Mouse (Mus musculus) embryonic fibroblast, embryonic 13.5 days (primary cell): ENCODE data around the gene Vmn1r210. TPM values are rescaled to one million over a fixed set of nuclear protein-coding genes. Genes with fewer than 3 reads are reported as not detected.
"Not testable (repeated sequence)": the region's sequence is repeated elsewhere in the genome, so short reads cannot be mapped to it uniquely, and the experiment has no call there.

Experiments
- H3K27ac ChIP-seq: 2 replicates; pipeline ENCODE4 v1.5.1; 2012; ENCODE audit warnings: low read length, control low read depth, inconsistent platforms; ENCODE audit not compliant: insufficient read depth
- H3K4me1 ChIP-seq: 2 replicates; pipeline ENCODE4 v1.6.1; 2011; ENCODE audit warnings: low read length; ENCODE audit not compliant: control insufficient read depth, insufficient read depth
- H3K4me3 ChIP-seq: 2 replicates; pipeline ENCODE4 v1.5.1; 2011; ENCODE audit warnings: mild to moderate bottlenecking, control low read depth, low read length; ENCODE audit not compliant: insufficient read depth
- CTCF ChIP-seq: IDR thresholded peaks from 2 replicates; pipeline ENCODE4 v1.5.1; 2011; ENCODE audit warnings: mild to moderate bottlenecking, control low read depth, low read length, moderate library complexity, borderline replicate concordance; ENCODE audit not compliant: insufficient read depth
- POLR2A ChIP-seq: IDR thresholded peaks from 2 replicates; pipeline ENCODE4 v1.6.1; 2011; ENCODE audit warnings: low read depth, mild to moderate bottlenecking, control low read depth, low read length, moderate library complexity
- polyA plus RNA-seq: library from polyadenylated mRNA; stranded (reverse); fragments of >200 nt; gene quantifications from 2 replicates; pipeline ENCODE4 v1.2.4, GENCODE M21; 2011; ENCODE audit warnings: low read depth; ENCODE audit not compliant: missing spikeins, insufficient read length

The Vmn1r210 gene
- not detected in 2 replicates for polyA plus RNA-seq

- no peak within 1 kb of the TSS; the same call in 1 of the 2 replicates for H3K27ac ChIP-seq
- no peak within 1 kb of the TSS for H3K4me3 ChIP-seq
- peaks cover 9% of the 10 kb centered on the region for H3K4me1 ChIP-seq
- TF ChIP-seq POLR2A = no peak
- TF ChIP-seq CTCF = no peak
These were observed at the start of gene Vmn1r210 for GRCm38 (mm10) chr13:22831248-22831647. Gene Vmn1r210 (minus strand): TSS chr13:22831348.

- no peak overlapping the region for H3K27ac ChIP-seq
- no peak overlapping the region for H3K4me3 ChIP-seq
- TF ChIP-seq CTCF (no peak), POLR2A (no peak)
- no peaks in the 10 kb centered on the region for H3K4me1 ChIP-seq
These were observed 48.1 kb upstream of the Vmn1r210 start for GRCm38 (mm10) chr13:22879257-22879656.

DNA sequence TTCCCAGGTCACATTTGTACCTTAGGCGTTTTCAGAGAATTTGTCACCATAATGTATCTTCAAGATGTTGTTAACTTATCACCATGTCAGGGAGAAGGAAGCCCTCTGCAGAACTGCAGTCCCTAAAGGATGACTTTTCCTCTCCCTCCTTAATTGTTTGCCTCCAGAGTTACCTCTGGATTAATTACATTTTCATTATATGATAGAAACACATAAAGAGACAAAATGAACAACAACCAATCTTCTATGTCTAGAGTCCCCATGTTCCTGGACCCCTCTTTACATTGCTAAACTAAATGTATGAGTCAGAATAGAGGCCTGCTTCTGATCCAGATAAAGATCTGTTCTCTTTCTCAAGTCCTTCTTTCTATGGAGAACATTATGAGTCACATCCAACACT, 26.3 kb upstream of the Vmn1r210 start, which contains the start of gene Vmn1r211:
Vmn1r211 (minus strand) TSS at position 101 of the 400 bp plus-strand sequence.
- TF ChIP-seq POLR2A = no peak
- no peak for TF ChIP-seq CTCF
- Histone ChIP-seq H3K27ac (no peak within 1 kb of the TSS), H3K4me1 (no peaks in the 10 kb centered on the region), H3K4me3 (no peak within 1 kb of the TSS)

DNA sequence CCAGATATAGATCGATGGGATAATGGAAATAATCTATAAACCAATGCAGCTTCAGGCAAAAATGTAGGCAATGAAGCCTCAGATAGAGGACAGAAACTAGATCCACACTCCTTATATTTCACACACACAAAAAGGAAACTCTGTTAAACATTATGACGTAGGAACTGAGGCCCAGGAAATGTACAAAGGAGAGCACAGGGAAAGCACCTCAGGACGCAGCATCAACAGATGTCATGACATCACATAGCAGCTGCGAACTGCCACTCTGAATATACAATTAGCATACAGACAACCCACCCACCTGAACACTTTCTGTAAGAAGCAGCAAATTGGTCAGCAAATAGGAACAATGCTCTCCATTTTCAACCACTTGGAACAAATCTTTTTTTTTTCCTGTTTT, 23.6 kb upstream of the Vmn1r210 start:
- H3K4me3 ChIP-seq = no peak overlapping the region
- H3K27ac ChIP-seq = no peak overlapping the region
- no peak for TF ChIP-seq CTCF
- TF ChIP-seq POLR2A = no peak
- H3K4me1 ChIP-seq = no peaks in the 10 kb centered on the region

- H3K27ac ChIP-seq = no peak overlapping the region
- H3K4me1 ChIP-seq = no peaks in the 10 kb centered on the region
- no peak overlapping the region for H3K4me3 ChIP-seq
- TF ChIP-seq CTCF = no peak
- TF ChIP-seq POLR2A = no peak
These were observed 15.7 kb upstream of the Vmn1r210 start for GRCm38 (mm10) chr13:22846798-22847197.

- not testable (repeated sequence) for H3K4me1 ChIP-seq, H3K27ac ChIP-seq, H3K4me3 ChIP-seq
These were observed 13.2 kb upstream of the Vmn1r210 start for GRCm38 (mm10) chr13:22844304-22844703.

- not testable (repeated sequence) for H3K4me3 ChIP-seq, H3K27ac ChIP-seq, H3K4me1 ChIP-seq
These were observed 1.8 kb downstream of the Vmn1r210 start for GRCm38 (mm10) chr13:22829395-22829794.

DNA sequence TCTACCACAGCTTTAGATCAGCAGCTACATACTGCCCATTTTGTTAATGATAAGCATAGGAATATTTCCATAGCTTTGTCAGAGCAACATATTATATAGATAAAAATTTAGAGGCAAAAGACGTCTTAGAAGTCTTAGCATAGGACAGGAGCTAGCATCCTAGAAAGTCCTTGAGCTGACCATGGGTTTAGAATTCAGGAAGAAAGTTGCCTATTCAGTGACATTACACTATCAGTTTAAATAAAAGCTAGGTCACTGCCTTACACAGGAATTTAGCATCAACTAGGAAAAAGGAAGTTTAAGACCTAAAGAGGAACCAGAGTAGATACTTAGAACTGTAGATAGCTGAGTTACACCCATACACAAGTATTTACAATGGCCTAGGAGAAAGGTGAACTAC, 9.5 kb downstream of the Vmn1r210 start:
- not testable (repeated sequence) for H3K27ac ChIP-seq, H3K4me3 ChIP-seq, H3K4me1 ChIP-seq

- H3K4me1 ChIP-seq, H3K27ac ChIP-seq, H3K4me3 ChIP-seq: not testable (repeated sequence)
These were observed 21.6 kb downstream of the Vmn1r210 start, which contains the start of gene Vmn1r209 for GRCm38 (mm10) chr13:22809582-22809981. Gene Vmn1r209 (minus strand): TSS chr13:22809682.

DNA sequence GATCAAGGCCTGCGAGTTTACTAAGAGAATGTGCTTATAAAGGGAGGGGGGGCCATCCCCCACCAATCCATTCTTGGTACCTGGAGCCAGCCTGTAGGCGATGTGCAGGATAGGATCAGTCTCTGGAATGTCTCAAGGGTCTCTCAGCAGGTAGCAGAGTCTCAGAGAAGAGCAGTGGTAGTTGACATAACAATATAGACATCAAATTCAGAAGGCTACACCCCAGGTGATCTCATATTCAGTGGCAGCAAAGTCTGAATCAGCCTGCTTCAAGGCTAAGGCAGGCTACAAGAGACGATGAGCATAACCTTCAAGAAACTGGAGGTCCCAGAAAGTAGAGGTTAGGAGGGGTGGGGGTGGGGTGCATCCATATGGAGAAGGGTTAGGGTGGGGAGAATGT, 43.1 kb downstream of the Vmn1r210 start:
- H3K4me3 ChIP-seq, H3K27ac ChIP-seq, H3K4me1 ChIP-seq: not testable (repeated sequence)

DNA sequence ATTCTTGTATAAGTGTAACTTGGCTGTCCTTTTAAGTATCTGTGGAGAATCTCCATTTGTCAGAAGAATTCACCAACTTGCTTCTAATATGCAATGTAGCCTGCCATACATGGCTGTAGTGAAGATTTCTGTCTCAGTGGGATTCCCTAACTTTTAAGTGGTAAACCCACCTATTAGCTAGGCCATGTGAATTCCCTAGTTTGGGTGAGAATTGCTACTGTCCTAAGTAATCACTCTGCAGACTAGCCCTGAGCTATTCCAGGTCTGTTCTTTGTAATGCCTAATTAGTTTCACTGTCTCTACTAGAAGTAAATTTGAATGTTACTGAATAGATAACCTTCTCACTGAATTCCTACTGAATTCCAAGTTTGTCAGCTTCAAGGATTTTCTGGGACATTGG, 47.0 kb downstream of the Vmn1r210 start:
- H3K4me1 ChIP-seq, H3K27ac ChIP-seq, H3K4me3 ChIP-seq: not testable (repeated sequence)

DNA sequence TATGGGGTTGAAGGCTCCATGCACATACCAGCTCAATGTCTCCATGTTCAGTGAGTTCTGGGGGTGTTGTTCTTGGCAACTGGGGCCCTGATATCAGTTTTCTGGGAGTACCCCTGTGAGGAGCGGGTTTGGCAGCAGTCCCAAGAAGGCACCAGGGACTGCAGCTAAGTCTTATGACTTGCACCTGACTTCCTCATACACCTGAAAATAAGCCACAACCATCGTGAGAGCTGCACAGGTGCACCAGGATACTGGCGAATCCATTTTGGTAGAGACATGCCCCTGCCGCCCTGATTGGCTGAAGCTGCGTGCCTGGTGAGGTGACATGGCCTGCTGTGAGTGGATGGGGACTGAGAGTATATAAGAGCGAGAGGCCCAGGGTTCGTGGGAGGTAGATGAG, 53.8 kb downstream of the Vmn1r210 start, which contains the start of gene Vmn1r208:
Vmn1r208 (minus strand) TSS at position 101 of the 400 bp plus-strand sequence.
- H3K4me1 ChIP-seq, H3K4me3 ChIP-seq, H3K27ac ChIP-seq: not testable (repeated sequence)

Other genes starting within 250 kb of the Vmn1r210 start
- not detected in 2 replicates for gene Vmn1r205, start 238.3 kb downstream of the Vmn1r210 start, polyA plus RNA-seq
- gene Vmn1r206, start 207.1 kb downstream of the Vmn1r210 start, polyA plus RNA-seq = not detected in 2 replicates
- not detected in 2 replicates for gene Vmn1r207-ps, start 101.7 kb downstream of the Vmn1r210 start, polyA plus RNA-seq
- not detected in 2 replicates for gene Vmn1r208, start 53.9 kb downstream of the Vmn1r210 start, polyA plus RNA-seq
- gene Vmn1r209, start 21.7 kb downstream of the Vmn1r210 start, polyA plus RNA-seq = not detected in 2 replicates
- gene Vmn1r211, start 26.2 kb upstream of the Vmn1r210 start, polyA plus RNA-seq = not detected in 2 replicates
- not detected in 2 replicates for gene Vmn1r212, start 52.9 kb upstream of the Vmn1r210 start, polyA plus RNA-seq
- not detected in 2 replicates for gene Vmn1r213, start 176.3 kb upstream of the Vmn1r210 start, polyA plus RNA-seq
- gene Vmn1r214, start 199.1 kb upstream of the Vmn1r210 start, polyA plus RNA-seq = 0.12 TPM in 1 of 2 replicates, not detected in the other
- not detected in 2 replicates for gene Vmn1r215, start 236.7 kb upstream of the Vmn1r210 start, polyA plus RNA-seq